Mouse (Mus musculus): ENCODE measurements around the gene Aen.

Gene Aen

DNA sequence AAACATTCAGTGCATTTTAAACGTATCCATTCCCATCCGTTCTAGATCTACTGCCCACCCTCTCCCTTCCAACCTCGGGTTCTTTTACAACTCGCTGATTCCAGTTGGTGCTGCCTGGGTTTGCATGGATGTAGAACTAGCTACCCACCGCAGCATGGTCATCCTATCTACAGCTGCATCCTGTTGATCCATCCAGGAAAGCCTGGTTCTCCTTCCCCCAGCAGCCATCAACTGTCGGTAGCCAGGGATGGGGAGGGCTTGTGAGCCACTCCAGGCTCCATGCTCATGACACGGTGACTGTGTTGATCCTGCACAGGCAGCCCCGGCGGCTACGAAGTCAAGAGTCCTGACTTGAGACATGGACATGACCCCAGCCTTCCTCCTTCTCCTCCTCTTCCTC is 1.7 kb upstream of the Aen start:
- in situ Hi-C loops (cut with MboI): loop anchor here (5.0 kb wide), 1 partner anchor 102 kb away; no protein-coding TSS in a partner anchor

DNA sequence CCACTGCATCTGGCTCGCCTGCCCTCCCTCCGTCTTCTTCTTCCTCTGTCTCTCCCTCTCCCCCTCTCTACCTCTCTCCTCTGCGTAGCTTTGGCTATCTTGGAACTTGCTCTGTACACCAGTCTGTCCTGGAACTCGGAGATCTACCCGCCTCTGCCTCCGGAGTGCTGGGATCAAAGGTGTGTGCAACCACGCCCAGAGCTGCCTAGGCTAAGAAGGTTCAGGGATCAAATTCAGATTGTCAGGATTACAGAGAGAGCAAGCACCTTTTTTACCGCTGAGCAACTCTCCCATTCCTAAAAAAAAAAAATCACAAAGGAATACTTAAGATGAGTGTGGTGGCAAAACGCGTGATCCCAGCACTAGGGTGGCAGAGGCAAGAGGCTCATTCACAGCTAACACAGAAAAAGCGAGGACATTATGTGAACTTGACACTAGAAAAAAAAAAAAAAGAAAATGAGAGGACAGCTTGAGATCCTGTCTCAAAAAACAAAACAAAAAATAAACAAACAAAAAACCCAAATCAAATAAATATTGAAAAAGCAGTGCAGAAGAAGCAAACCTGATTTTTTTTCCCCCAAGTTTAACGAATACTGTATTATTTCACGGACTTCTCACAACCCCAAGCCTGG is 517 bp upstream of the Aen start:
- in situ Hi-C loops (cut with MboI): no loop called here

DNA sequence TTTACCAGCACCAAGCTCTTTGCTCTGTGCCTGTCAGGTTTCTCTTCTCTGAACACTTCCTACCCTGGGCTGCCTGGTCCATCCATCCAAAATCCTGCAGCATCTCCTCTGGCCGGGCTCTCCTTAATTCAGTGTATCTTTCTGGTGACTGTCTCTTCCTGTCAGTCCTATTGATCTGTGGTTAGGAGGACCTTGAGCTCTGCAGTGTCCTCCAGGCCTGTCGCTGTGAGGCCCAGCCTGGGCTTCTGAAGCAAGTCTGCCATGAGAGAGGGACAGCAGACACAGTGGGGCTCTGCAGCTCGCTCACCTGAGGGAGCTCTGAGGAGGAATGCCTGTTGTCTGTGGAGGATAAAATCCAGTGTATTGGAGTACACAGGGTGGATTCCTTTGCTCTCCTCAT is 1.9 kb downstream of the Aen start:
- in situ Hi-C loops (cut with MboI): no loop called here

DNA sequence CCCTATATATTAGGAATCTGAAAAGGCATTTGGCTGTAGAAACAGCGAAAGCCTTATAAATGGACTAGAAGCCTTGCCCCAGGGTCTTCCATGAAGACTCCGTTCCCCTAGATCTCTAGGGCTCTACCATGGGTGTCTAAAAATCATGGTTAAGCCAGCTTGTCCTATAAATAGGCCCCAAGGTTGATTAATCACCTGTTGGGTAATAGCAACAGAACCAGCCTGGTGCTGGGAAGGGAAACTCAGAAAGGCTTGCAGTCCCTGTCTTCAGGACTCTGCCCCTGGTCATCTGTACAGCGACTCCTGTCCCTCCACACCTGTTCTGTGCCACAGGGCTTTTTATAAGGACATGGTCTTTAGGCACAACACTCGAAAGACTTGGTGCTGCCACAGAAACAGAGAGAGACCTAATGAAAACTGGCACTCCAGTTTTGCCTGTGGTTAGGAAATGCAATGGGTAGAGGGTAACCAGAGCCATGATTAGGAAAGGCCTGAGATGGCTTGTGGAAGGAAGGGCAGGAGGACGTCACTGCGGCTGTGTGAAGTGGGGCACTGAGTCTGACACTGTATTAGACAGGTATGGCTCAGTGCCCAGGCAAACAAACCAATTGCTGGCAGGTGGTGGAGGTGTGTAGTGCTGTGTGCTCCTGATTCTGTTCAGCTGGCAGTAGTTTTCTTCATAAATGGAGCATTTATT is 7.7 kb downstream of the Aen start:
- in situ Hi-C loops (cut with MboI): no loop called here

DNA sequence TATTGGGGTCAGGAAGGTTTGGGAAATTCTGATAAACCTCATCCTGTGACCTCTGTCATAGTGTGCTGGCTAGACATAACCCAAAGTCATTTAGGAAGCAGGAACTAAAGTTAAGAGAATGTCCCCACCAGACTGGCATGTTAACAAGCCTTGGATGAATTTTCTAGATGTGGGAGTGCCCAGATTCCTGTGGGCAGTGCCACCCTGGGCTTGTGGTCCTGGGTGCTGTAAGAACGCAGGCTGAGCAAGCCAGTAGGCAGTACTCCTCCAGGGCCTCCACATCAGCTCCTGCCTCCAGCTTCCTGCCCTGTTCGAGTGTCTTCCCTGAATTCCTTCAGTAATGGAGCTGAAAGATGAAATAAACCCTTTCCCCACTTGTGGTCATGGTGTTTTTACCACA is 8.5 kb downstream of the Aen start:
- in situ Hi-C loops (cut with MboI): no loop called here

DNA sequence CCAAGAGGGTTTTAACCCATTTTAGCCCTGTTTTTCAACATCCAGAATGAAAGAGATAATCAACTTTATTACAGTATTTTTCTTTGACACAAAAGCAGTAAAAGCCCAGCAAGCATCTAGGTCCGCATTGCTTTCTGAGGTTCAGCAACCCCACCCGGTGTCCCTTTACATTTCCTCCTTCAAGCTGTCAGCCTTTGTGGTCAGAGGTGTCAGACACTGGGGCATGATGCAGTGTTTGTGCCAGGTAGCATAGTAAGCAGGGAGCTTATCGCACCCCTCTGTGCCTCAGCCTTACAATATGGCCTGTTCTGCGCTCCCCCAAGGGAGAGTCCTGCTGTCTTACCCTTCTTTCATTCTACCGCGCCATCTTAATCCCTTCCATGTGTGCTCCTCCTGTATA is 13.4 kb downstream of the Aen start:
- in situ Hi-C loops (cut with MboI): no loop called here

DNA sequence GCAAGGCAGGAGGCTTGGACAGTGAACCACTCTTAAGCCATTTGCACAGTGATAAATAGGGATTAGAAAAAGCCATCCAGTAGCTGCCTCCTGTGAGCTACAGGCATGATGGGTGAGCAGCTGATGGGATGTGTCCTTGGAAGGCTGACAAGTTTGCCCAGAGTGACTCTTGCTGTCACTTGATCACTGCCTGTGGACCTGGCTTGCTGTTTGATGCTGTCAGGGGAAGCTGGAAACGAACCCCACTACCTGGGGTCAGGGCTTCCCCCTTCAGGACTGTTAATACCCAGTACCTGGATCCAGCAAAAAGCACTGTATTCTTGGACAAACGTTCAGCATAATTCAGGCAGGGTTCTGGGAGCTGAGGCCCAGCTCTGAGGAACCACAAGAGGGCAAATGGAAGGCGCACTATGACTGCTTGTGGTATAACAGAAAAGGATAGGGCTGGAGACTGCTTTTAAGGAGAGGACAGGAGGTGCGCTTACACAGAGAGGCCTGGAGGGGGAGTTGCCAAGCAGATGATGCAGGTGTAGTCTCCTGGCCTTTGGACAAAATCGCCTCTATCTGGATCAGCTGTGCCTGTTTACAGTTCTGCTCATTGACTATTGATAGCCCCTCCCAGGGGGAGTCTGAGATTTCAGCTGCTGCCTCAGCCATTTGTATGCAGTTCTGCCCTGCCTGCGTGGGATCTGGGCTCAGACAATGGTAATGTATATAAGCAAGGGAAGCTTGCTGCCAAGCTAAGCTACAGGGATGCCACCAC is 14.9 kb downstream of the Aen start:
- in situ Hi-C loops (cut with MboI): no loop called here

DNA sequence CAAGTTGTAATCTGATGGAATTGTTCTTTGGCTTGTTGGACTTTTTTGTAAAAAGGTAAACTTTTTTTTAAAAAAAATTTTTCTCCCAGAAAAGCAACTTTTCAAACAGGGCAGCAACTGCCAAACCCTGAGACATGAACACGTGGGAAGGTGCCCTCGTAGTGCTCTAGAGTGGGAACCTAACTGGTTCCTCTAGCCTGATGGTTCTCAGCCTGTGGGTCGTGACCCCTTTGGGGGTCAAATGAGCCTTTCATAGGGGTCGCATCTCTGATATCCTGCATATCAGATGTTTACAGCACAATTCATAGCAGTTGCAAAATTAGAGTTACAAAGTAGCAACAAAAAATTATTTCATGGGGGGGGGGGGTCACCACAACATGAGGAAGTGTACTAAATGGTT is 15.6 kb downstream of the Aen start:
- in situ Hi-C loops (cut with MboI): no loop called here

DNA sequence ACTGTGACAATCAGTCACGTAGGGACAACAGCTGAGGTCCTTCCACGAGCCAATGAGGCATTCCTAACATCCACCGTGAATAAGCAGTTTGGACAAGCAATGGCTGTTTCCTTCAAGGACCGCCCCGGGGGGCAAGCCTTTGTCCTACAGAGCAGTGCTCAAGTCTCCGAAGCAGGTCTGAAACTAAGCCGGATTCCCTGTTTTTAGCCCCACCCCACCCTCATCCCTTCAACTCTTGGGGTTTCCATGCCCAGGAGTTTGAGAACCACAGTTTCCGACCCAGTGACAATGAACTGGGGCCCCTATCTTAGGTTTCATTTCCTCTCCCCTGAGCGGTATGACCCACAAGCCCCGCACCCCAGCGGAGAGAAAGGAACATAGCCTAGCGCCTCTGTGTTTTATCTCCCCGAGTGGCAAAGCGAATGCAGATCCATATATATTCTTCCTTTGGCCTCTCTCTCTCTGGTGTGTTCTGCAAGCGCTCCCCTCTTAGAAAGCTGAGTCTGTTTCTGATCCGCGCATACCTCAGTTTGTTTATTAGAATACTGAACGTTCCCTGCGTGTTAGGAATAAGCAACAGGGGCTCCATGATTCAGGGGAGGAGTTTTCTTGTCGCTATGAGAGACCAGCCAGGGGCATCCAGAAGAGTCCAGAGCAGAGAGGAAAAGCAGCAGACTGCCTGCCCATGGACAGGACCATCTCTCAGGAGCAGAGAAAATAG is 16.8 kb downstream of the Aen start:
- in situ Hi-C loops (cut with MboI): no loop called here

DNA sequence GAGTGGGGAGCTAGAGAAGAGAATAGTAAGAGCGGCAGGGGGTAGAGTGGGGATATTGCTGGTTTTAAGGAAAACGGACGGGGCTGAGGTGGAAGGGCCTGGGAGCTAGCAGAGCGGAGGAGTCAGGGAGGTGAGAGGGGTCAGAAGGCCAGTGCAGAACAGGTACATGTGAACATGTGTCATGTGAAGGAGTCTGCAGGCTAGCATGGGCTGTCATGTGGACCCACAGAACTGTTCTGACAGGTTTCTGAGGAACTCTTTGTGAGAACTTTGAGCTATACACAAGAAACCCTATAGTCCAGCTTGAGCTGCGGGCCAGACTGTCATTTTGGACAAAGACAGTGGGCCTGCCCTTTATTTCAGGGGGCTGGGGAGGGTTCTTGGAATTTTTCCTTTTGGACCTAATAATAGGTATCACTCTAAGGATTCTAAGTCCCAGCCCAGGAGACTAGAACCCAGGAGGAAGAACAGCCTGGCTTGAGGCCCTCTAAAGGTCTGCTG is 17.4 kb downstream of the Aen start, which contains the start of gene Isg20:
Gene Isg20 (plus strand): TSS at position 451 of the 501 bp plus-strand sequence.
- in situ Hi-C loops (cut with MboI): no loop called here

DNA sequence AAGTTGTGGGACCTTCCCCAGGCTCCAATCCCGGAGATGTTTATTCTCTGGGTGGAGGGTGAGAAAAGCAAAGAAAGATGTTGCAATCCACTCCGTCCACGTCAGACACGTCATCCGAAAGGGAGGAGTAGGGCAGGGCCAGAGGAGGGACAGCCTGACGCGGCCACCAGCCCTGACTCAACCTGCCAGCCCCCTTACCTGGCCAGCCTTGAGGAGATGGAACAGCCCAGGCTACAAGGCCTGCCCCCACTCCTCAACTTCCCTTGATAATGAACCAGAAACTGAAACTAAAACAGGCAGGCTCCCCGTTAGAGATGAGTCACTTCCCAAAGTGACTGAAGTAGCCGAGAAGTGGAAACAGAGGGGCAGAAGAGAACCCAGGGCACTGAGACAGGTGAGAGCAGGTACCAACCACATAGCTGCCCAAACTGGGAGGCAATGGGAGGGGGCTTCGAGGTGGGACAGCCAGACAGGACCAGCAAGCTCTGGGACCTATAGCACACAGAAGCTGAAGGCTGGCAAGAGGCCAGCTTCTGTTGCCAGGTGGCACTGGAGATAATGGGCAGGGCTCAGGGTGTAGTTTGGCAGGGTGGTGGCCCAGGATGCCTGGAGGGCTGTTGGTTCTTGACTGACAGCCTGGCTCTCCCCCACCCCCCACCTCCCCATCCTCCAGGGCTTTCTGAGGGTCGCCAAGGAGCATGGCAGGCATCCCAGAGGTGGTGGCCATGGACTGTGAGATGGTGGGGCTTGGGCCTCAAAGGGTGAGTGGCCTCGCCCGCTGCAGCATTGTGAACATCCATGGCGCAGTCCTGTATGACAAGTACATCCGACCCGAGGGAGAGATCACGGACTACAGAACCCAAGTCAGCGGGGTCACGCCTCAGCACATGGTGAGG is 18.2 kb downstream of the Aen start:
- in situ Hi-C loops (cut with MboI): no loop called here

DNA sequence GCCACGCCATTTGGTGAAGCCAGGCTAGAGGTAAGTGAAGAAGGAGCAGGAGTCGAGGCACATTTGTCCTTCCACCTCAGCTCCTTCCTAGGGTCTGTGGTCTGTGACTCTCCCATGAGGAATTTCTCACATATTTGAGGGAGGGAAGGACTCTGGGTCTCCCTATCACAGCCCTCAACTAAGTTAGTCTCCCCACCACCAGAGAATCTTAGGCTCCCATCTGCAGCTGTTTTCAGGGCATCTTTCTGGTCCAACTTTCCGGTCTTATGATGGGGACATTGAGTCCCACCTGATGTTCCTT is 18.8 kb downstream of the Aen start:
- in situ Hi-C loops (cut with MboI): no loop called here

DNA sequence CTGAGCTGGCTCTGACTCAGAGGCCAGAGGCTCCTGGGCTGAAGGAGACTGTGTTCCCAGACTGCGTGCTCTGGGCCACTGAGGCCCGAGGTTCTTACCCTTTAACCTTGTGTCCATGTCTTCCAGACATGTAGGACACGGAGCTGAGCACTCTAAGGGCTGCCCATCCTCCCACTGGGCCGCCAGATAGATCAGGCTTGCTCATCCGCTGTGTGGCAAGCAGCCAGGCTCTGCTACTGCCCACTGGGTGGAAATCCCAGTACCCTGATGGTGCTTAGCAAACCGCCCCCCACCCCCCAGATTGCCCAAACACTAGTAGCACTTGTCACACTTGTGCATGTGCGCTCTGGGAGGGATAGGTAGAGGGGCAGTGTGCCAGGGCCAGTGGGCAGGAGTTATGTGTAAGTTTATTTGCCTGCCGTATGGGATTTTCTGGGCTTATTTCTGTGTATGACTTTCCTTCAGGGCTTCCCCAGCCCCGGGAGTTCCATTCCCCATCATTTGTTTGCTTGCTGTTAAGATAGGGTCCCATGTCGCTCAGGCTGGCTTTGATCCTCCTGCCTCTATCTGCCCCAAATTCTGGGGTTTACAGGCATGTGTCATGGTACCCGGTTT is 19.3 kb downstream of the Aen start:
- in situ Hi-C loops (cut with MboI): no loop called here

DNA sequence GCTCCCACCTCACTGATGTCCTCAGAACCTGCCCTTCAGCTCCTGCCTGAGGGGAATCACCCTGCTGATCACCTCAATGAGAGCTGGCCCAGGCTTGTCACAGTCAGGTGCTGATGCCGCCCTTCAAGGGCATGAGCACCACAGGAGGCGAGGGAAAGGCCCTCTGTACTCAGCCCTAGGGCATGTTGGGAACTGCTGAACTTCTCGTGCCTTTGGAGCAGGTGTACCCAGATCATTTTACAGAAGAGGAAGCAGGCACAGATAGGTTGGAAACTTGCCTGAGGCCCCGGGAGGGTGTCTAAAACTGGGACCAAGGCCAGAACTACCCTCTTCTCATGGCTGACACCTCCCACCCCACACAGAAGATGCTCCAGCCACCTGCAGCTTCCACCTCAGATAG is 23.0 kb downstream of the Aen start:
- in situ Hi-C loops (cut with MboI): no loop called here

DNA sequence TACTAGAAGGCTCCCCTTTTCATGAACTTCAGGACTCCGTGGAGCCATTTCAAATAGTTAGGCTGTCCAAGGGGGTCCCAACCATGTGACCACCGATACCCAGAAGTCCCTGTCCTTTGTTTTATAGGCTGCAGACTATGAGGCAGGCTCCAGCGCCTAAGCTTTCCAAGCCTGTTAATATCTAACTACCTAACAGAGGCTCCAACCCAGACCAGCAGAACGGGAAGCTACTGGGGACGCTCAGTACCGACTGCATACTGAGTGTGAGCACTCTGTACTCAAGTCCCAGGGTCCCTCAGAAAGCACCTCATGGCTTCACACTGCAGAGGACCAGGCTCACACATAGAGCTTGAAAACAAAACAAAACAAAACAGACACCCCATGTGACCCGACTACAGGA is 26.9 kb downstream of the Aen start:
- in situ Hi-C loops (cut with MboI): no loop called here

DNA sequence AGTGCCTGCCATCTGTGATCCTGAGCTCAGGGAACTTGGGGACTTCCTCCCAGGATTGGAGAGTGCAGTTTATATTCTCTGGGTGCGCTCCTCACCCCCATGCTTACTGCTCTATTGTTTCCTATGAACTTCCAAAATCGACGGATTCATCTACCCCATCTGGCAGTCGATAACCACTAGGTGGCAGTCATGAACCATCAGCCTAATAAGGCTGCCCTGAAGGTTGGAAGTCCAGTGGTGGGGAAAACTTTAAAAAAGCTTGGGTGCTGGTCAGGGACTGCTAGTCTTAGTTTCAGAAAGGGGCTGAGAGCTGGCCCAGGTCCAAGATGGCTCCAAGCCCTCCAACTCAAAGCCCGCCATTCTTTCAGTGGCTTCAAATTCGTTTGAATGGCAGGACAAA is 28.6 kb downstream of the Aen start:
- in situ Hi-C loops (cut with MboI): no loop called here

DNA sequence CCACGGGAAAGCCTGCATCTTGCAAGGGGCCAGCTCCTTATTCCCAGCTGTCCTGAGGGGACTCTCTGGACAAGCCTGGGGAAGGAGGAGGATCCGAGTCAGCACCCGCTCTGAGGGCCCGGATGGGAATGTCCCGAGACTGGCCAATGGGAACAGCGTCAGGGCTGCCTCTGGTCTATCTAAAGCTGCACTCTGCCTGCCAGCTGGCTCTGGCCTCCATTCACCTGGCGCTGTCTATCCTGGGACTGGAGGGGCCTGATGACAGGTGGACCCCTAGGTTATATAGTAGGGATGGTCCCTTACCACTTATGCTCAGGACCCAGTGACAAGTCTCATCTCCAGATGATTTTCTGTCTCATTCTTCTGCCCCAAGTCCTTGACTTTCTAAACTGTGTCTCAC is 29.1 kb downstream of the Aen start:
- in situ Hi-C loops (cut with MboI): no loop called here

DNA sequence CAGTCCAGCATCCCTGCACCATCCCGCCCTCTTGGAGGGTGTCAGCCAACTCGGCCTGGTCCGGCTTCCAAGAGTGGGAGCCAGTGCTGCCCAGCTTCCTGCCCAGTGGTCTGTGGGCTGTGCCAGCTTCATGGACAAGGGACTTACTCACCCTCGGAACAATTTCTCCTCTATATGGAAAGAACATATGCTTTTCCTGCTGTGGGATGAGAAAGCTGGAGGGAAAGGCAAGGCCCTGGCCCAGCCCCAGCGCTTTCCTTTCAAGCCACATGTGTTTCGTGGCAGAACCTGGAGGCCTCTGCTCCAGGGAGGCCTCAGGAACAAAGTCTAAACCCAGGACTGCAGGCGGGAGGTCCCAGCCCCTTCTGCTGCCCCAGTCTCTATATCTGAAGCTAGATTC is 30.0 kb downstream of the Aen start:
- in situ Hi-C loops (cut with MboI): no loop called here

DNA sequence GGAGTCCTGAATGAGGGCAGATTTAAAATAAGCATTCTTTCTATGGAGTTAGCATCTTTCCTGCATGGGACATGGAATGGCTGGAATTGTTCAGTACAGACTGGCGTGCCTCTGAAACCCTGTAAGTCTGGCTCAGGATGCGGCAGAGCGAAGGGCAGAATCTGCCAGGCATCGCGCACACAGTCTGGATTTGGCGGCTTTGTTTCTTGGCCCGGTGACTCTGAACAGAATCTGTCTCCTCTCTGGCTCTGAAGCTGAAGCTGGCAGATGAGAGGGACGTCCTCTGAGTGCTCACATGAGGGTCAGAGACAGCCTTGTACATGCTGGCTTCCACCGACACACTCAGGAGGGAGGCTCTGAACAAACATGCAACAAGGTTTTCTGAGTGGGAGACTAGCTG is 30.5 kb downstream of the Aen start:
- in situ Hi-C loops (cut with MboI): no loop called here

DNA sequence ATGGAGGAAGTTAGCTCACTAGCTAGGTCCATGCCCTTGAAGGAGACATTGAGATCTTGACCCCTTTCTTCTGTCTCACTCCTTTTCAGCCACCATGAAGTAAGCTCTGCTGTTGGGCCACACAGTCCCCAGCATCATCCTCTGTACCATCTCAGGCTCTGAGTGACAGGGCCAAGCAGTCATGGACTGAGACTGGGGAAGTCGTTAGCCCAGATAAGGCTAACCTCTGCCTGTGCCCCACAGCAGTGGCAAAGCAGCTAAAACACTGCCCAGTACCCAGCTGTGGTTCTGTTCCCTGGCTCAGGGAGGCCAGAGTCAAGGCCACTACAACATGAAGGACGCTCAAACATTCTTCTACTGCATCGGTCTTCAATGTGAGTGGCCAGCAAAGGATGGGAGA is 31.6 kb downstream of the Aen start:
- in situ Hi-C loops (cut with MboI): no loop called here

All from mature B cell (primary cell).